Mouse (Mus musculus) bone marrow, adult 2 months (tissue): ENCODE measurements around the gene Nox3.

Source experiments
- CTCF ChIP-seq: fragments of 200-500 bp; IDR thresholded peaks from 2 replicates; pipeline ENCODE4 v1.5.1; 2011; ENCODE audit warnings: low read length, control low read depth; ENCODE audit not compliant: control insufficient read depth, insufficient read depth
- POLR2A ChIP-seq: fragments of 200-500 bp; IDR thresholded peaks from 2 replicates; pipeline ENCODE4 v1.6.1; 2011; ENCODE audit warnings: low read depth, mild to moderate bottlenecking, control low read depth, low read length, borderline replicate concordance; ENCODE audit not compliant: control insufficient read depth

GRCm38 (mm10) chr17:3597866-3598265 lies 98.2 kb downstream of the Nox3 start:
- TF ChIP-seq CTCF (no peak), POLR2A (no peak)
